Mouse (Mus musculus) CH12.LX (cell line): ENCODE data around the gene AW011738.

Experiments used
- CTCF ChIP-seq, 2 experiments: IDR thresholded peaks in 1 of 2; conservative IDR thresholded peaks in 1 of 2; 2 replicates each; pipeline ENCODE4 v1.5.1; 2011 to 2012; ENCODE audit warnings: low read depth in 2 of 2, low read length in 2 of 2, improper control_type of control experiment in 1 of 2, inconsistent platforms in 1 of 2, mild to moderate bottlenecking in 1 of 2, moderate library complexity in 1 of 2
- EP300 ChIP-seq: IDR thresholded peaks from 2 replicates; pipeline ENCODE4 v1.6.1; 2011; ENCODE audit warnings: low read length, improper control_type of control experiment
- GABPA ChIP-seq: IDR thresholded peaks from 2 replicates; pipeline ENCODE4 v1.6.1; 2012; ENCODE audit warnings: low read depth, low read length, improper control_type of control experiment, inconsistent platforms; ENCODE audit not compliant: insufficient replicate concordance
- POLR2A ChIP-seq: IDR thresholded peaks from 2 replicates; pipeline ENCODE4 v1.6.1; 2011; ENCODE audit warnings: low read depth, mild to moderate bottlenecking, improper control_type of control experiment, low read length
- SMC3 ChIP-seq: IDR thresholded peaks from 2 replicates; pipeline ENCODE4 v1.6.1; 2011; ENCODE audit warnings: low read depth, low read length, improper control_type of control experiment

DNA sequence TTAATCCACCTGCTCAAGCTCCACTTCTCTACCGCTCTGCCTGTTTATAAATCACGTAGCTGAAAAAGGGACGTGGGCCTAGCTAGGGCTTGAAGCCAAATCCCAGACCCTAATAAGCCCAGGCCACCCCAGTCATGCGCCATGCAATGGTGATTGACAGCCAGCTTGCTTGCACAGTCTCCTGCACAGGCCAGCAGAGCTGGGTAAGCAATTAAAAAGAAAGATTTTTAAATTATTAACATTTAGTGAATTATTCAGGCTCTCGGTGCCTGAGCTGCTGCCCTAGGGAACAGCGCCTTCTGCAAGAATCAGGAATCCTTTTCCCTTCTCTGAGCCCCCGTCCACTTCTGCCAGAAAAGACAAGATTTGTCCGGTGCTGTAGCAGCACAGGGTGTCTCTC, 48.0 kb downstream of the AW011738 start:
- TF ChIP-seq POLR2A = no peak
- TF ChIP-seq CTCF (conservative IDR thresholded peaks at IDR 0.05 in 1 of 2, IDR thresholded peaks at IDR 0.05 in 1 of 2; ENCODE audit: low read depth in 2 of 2, low read length in 2 of 2) = no peak
- no peak for TF ChIP-seq GABPA
- no peak for TF ChIP-seq SMC3
- no peak for TF ChIP-seq EP300
